Mouse (Mus musculus): ENCODE data around the gene Gm17334. TPM values are rescaled to one million over a fixed set of nuclear protein-coding genes. Genes with fewer than 3 reads are reported as not detected.
"Not testable (repeated sequence)": the region's sequence is repeated elsewhere in the genome, so short reads cannot be mapped to it uniquely, and the experiment has no call there.

Gene Gm17334
- total RNA-seq, 2 experiments from 2014 or later, result not detected

- peak; percentile 85 for DNase-seq
Observed at GRCm38 (mm10) chr11:53770125-53770791, 2.7 kb downstream of the Gm17334 start.

GRCm38 (mm10) chr11:53769760-53770124 is 3.2 kb downstream of the Gm17334 start, which contains the start of gene Irf1:
TSS of gene Irf1 (plus strand) at chr11:53770014.
- peak; percentile 95 for DNase-seq

GRCm38 (mm10) chr11:53769185-53769576 is 3.8 kb downstream of the Gm17334 start:
- no peak for DNase-seq

- DNase-seq, result no peak
Observed at GRCm38 (mm10) chr11:53768422-53769184, 4.4 kb downstream of the Gm17334 start.

GRCm38 (mm10) chr11:53764581-53764980 is 8.4 kb downstream of the Gm17334 start:
- DNase-seq, result no peak

GRCm38 (mm10) chr11:53763496-53764140 is 9.4 kb downstream of the Gm17334 start:
- peak; percentile 94 for DNase-seq

GRCm38 (mm10) chr11:53762827-53763495 is 10.0 kb downstream of the Gm17334 start:
- peak; percentile 91 for DNase-seq

GRCm38 (mm10) chr11:53762426-53762825 is 10.6 kb downstream of the Gm17334 start:
- no peak for DNase-seq

- peak; percentile 83 for DNase-seq
Observed at GRCm38 (mm10) chr11:53761822-53762221, 11.2 kb downstream of the Gm17334 start.

GRCm38 (mm10) chr11:53761284-53761683 is 11.7 kb downstream of the Gm17334 start:
- DNase-seq, result no peak

GRCm38 (mm10) chr11:53759545-53760406 is 13.2 kb downstream of the Gm17334 start:
- DNase-seq, result peak; percentile 34

GRCm38 (mm10) chr11:53758791-53759351 is 14.1 kb downstream of the Gm17334 start:
- peak; percentile 46 for DNase-seq

GRCm38 (mm10) chr11:53758033-53758432 is 15.0 kb downstream of the Gm17334 start:
- DNase-seq, result not testable (repeated sequence)

- DNase-seq, result no peak
Observed at GRCm38 (mm10) chr11:53757612-53758011, 15.4 kb downstream of the Gm17334 start.

- no peak for DNase-seq
Observed at GRCm38 (mm10) chr11:53755011-53755595, 17.9 kb downstream of the Gm17334 start.

- DNase-seq, result no peak
Observed at GRCm38 (mm10) chr11:53749716-53750352, 23.2 kb downstream of the Gm17334 start.

GRCm38 (mm10) chr11:53749306-53749705 is 23.7 kb downstream of the Gm17334 start:
- no peak for DNase-seq

- DNase-seq, result no peak
Observed at GRCm38 (mm10) chr11:53748614-53749013, 24.4 kb downstream of the Gm17334 start.

- DNase-seq, result no peak
Observed at GRCm38 (mm10) chr11:53747985-53748384, 25.0 kb downstream of the Gm17334 start.

- no peak for DNase-seq
Observed at GRCm38 (mm10) chr11:53745260-53745659, 27.7 kb downstream of the Gm17334 start.
